Mouse (Mus musculus) gastrocnemius, postnatal 10 days (tissue): ENCODE measurements around the gene Gng2. TPM values are rescaled to one million over a fixed set of nuclear protein-coding genes. Genes with fewer than 3 reads are reported as not detected.

Experiments
- DNase-seq: peaks from one replicate; pipeline ENCODE4 v3.0.0; 2021; ENCODE audit warnings: mixed read lengths
- long read RNA-seq, 2 experiments: library from polyadenylated mRNA; stranded (forward); transcript quantifications; one replicate each; pipeline ENCODE4 v2.0.0; 2021
- total RNA-seq, 2 experiments: library from RNA; stranded (reverse); gene quantifications; 2 replicates each; pipeline ENCODE4 v1.2.3; 2021

Gene Gng2
- total RNA-seq: 10 to 100 TPM; 18.2 to 18.4 TPM
- long read RNA-seq, experiment 1, partial matches to known transcripts: 0 of 1 reads
- long read RNA-seq, experiment 1, other reads (novel, unspliced or antisense): 0 of 1 reads
- long read RNA-seq, experiment 2, partial matches to known transcripts: 0 of 1 reads
- long read RNA-seq, experiment 2, other reads (novel, unspliced or antisense): 1 of 1 reads

- DNase-seq: no peak
These were observed at the start of gene Gng2 for GRCm38 (mm10) chr14:19977271-19978024. Gene Gng2, minus strand, starts transcription at chr14:19977627.

- DNase-seq: no peak
These were observed 47.7 kb upstream of the Gng2 start for GRCm38 (mm10) chr14:20024888-20025719.

- DNase-seq: no peak
These were observed 46.5 kb upstream of the Gng2 start for GRCm38 (mm10) chr14:20023939-20024338.

- no peak for DNase-seq
These were observed 42.1 kb upstream of the Gng2 start for GRCm38 (mm10) chr14:20019486-20019885.

- no peak for DNase-seq
These were observed 35.3 kb upstream of the Gng2 start for GRCm38 (mm10) chr14:20012506-20013275.

- DNase-seq: no peak
These were observed 30.0 kb upstream of the Gng2 start for GRCm38 (mm10) chr14:20007446-20007845.

- DNase-seq: no peak
These were observed 27.4 kb upstream of the Gng2 start for GRCm38 (mm10) chr14:20004777-20005289.

- DNase-seq: no peak
These were observed 19.4 kb upstream of the Gng2 start for GRCm38 (mm10) chr14:19996853-19997252.

- no peak for DNase-seq
These were observed 18.5 kb upstream of the Gng2 start for GRCm38 (mm10) chr14:19995943-19996342.

GRCm38 (mm10) chr14:19994068-19994467 is 16.6 kb upstream of the Gng2 start:
- no peak for DNase-seq

GRCm38 (mm10) chr14:19993570-19993883 is 16.1 kb upstream of the Gng2 start:
- DNase-seq: no peak

GRCm38 (mm10) chr14:19992873-19993569 is 15.6 kb upstream of the Gng2 start:
- DNase-seq: no peak

GRCm38 (mm10) chr14:19991861-19992260 is 14.4 kb upstream of the Gng2 start:
- DNase-seq: no peak

GRCm38 (mm10) chr14:19990436-19990993 is 13.1 kb upstream of the Gng2 start:
- no peak for DNase-seq

GRCm38 (mm10) chr14:19988410-19988809 is 11.0 kb upstream of the Gng2 start:
- DNase-seq: no peak

- DNase-seq: no peak
These were observed 10.0 kb upstream of the Gng2 start for GRCm38 (mm10) chr14:19987358-19987834.

GRCm38 (mm10) chr14:19986614-19987357 is 9.4 kb upstream of the Gng2 start:
- DNase-seq: peak; percentile 51

GRCm38 (mm10) chr14:19985912-19986613 is 8.6 kb upstream of the Gng2 start:
- no peak for DNase-seq

GRCm38 (mm10) chr14:19985107-19985911 is 7.9 kb upstream of the Gng2 start:
- peak; percentile 17 for DNase-seq
